Mouse (Mus musculus): Measurements from ENCODE around the gene Snd1. TPM values are rescaled to one million over a fixed set of nuclear protein-coding genes. Genes with fewer than 3 reads are reported as not detected.
A peak's percentile ranks its signal among the peaks of the same experiment; 100 is the strongest.

Gene Snd1
- polyA plus RNA-seq (2017; shearing (Covaris generic)): 10 to 100 TPM; 46.2 to 67.2 TPM

- ATAC-seq: no peak
Observed at GRCm38 (mm10) chr6:28474839-28475238, at the start of gene Snd1. Gene Snd1 (plus strand): TSS chr6:28475139.

DNA sequence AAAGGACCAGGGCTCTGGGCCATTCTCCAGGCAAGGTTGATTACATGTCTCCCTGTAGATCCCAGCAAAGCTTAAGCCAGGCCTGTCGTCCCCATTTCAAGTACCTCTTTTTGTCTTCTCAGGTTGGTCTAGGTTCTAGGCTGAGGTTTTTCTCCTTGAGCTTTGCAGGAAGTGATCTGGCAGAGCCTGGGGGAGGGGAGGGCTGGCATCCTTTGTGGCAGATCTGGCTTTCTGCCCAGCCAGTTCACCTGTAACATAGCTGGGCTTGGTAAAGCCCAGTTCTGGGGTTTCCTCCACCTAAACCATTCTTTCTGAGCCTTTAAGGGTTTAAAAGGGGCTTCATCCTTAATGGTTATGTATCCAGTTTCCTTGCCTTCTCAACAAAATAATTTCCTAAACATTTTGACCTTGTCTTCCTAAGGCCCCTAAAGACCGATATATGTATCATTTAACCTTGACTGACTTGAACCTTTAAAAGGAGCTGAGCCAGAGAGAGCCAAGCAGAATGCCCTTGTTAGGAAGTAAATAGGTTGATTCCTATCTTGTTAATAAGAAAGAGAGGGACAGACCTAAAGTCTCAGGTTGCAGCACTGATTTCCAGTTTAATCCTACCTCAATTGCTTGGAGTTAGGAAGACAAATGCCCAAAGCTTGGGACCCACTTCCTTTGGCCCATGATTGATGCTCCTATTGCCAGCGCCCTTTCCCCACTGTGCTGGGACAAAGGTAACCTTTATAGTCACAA lies 47.7 kb upstream of the Snd1 start, which contains the start of gene Fscn3:
TSS of gene Fscn3 (plus strand) at position 694 of the 744 bp plus-strand sequence.
- ATAC-seq: peak; percentile 60

DNA sequence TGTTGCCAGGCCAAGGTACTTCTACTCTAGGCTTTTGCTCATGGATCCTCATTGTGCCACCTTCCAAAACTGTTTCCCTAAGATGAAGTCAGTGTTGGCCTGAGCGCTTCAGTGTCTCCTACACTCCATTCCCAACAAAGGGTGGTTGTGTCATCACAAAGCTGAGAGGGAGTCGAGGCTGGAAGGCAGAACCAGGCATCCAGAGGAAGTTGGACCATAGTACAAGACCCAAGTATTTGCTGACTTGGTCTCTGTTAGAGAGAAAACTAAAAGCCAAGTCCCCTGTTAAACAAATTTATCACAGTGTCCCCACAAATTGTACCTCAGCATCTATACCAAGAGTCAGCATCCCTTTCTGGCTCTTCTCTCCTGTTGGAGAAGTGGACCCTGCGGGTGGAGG lies 46.6 kb upstream of the Snd1 start, which contains the start of gene Gcc1:
TSS of gene Gcc1 (minus strand) at position 101 of the 400 bp plus-strand sequence.
- no peak for ATAC-seq

DNA sequence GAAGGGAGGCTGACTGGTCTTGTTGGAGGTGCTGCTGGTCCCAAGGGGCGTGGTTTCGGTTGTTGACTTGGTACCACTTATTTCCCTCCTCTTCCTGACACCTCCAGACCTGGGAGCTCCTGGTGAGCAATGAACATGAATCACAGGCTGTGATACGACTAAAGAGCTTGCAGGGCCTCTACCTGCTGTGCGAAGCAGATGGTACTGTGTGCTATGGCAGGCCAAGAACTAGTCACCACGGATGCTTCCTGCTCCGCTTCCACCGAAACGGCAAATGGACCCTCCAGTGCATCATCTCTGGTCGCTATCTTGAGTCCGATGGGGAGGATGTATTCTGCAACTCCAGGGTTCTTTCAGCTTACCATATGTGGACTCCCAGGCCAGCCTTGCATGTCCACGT lies 45.1 kb upstream of the Snd1 start:
- no peak for ATAC-seq

- no peak for ATAC-seq
Observed at GRCm38 (mm10) chr6:28430795-28431537, 44.0 kb upstream of the Snd1 start.

GRCm38 (mm10) chr6:28431538-28431855 lies 43.4 kb upstream of the Snd1 start:
- no peak for ATAC-seq

GRCm38 (mm10) chr6:28447937-28448336 lies 27.0 kb upstream of the Snd1 start:
- ATAC-seq: no peak

GRCm38 (mm10) chr6:28449253-28449652 lies 25.7 kb upstream of the Snd1 start, which contains the start of gene Pax4:
Gene Pax4 (minus strand): TSS chr6:28449353.
- ATAC-seq: no peak

DNA sequence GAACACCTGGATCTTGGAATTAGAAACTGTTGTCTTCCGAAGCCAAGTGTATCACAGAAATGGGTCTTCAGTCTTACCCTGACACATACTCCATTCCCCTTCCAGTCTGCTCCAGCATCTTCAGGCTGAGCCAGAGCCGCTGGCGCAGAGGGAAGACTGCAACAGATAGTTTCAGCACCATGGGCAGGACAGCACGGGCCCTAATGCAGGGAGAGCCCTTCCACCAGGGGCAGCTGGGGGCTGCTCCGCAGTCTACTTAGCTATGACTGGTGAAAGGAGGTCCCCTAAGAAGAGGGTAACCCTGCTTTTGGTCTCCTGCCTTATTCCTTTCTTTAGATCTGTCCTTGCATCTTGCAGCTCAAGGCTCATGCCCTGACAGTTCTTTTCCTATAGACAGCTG lies 24.5 kb upstream of the Snd1 start:
- no peak for ATAC-seq

- no peak for ATAC-seq
Observed at GRCm38 (mm10) chr6:28450977-28451376, 24.0 kb upstream of the Snd1 start.

DNA sequence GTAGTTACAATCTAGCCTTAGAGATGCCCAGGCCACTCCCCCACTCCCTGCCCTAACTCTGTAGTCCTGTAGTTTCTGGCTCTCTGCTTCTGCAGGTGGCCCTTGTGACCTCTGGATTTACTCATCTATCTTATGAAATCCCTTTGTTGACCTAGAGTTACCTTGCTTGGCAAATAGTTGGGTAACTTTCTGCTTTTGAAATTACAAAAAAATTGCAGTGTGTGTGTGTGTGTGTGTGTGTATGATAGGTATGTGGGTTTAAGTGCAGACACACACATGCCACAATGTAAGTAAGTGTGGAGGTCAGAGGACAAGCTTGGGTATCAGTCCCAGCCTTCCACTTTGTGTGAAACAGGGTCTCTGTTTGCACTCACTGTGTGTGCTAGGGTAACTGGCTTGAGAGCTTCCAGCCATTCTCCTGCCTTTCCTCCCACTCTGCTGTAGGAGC lies 15.7 kb upstream of the Snd1 start:
- ATAC-seq: no peak

DNA sequence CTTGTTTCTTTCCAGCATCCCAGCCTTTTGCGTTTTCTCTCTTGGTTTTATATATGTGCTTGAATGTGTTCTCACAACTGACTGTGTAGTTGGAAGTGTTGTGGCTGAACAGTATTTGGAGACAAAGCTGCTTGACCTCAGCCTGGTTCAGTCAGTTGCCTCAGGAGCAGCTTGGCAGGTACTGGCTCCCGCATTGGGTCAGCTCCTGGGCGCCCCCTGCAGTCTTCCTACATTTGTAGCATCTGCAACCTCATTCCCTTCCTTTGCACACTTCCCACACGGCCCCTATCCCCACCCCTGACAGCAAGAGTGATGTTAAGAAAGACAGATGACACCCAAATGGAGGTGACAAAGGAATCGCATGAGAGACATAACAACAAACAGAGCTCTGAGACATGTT lies 14.4 kb upstream of the Snd1 start:
- ATAC-seq: peak; percentile 54

DNA sequence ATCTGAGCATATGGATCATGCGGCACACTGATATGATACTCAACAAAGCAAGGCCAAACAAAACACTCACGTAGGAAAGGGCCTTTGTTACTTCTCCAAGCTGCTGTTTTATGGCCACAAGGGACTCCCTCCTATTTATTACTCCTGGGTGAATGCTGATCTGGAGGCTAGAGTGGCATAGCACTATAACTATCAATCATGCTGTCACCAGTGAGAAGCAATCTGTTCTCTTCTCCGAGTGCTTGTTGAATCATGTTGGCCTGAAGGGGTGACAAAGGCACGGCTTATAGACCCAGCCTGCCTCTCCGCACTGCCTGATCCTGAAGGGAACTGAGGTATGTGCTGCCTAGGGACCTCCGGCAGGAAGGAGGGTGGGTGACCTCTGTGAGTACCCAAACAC lies 10.3 kb upstream of the Snd1 start:
- ATAC-seq: no peak

GRCm38 (mm10) chr6:28470017-28470602 lies 4.8 kb upstream of the Snd1 start:
- no peak for ATAC-seq

- ATAC-seq: no peak
Observed at GRCm38 (mm10) chr6:28470621-28471020, 4.3 kb upstream of the Snd1 start.

GRCm38 (mm10) chr6:28471284-28472035 lies 3.5 kb upstream of the Snd1 start:
- ATAC-seq: no peak

GRCm38 (mm10) chr6:28474211-28474610 lies 728 bp upstream of the Snd1 start:
- no peak for ATAC-seq

- peak; percentile 95 for ATAC-seq
Observed at GRCm38 (mm10) chr6:28479865-28480751, 5.2 kb downstream of the Snd1 start.

DNA sequence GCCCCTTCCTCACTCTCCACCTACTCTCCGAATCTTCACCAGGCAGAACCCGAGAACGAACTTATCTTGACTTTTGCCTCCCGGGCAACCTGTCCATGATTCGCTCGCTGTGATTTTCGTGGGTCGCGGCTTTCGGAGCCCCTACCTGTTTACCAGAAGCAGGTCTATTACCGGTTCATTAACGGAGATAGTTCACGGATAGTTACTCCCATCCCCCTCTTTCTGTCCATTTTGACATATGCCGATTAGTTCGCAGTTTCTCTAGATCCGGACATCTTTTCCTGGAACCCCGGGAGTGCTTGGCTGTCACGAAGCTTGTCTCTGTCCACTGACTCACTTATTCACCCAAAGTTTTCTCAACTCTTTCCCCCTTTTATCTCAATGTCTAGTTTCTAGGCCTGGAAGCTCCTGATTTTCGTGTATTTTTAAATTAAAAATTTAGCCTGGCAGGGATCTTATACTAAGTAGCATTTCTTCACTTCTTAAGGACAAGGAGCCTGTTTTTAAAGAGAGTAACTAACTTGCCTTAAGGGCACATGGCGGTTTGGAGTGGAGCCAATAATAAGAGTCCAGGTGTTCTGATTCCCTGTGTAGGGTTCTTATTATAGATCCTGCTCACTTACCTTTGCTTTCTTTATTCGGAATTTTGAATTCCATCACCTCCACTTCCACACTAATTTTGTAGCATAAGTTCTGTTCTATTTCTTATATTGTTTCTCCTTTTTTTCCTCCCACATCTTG lies 6.0 kb downstream of the Snd1 start:
- ATAC-seq: no peak

DNA sequence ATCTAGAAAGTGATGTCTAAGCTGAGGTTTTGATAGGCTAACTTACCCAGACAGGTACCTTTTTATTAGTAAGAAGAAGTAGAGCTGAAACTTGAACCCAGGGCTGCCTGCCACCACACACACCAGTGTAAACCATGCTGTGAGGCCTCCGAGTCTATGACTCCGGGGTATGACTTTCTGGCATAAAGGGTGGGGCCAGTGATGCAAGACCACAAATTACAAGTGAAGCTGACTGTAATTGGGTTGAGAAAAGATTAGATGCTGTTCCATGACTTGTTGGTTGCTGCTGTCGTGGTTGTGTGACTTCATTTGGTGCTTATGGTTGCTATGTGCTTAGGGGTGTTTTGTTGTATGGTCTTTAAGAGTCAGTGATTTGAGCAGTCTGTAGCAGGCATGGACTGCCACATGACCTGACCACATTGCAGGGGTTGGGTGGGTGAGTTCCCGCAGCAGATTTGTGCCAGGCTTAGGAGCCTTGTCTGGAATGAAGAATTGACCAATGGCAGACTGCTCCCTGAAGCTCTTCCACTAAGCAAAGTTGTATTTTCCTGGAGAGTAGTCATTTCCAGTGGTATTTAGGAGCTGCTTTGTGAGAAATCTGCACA lies 7.9 kb downstream of the Snd1 start:
- no peak for ATAC-seq

GRCm38 (mm10) chr6:28486008-28486407 lies 11.1 kb downstream of the Snd1 start:
- no peak for ATAC-seq

Measured in CD4-positive, CD25-positive, alpha-beta regulatory T cell, adult 4 months (primary cell).